Mouse (Mus musculus): Measurements from ENCODE around the gene Slc38a3. TPM values are rescaled to one million over a fixed set of nuclear protein-coding genes. Genes with fewer than 3 reads are reported as not detected.

Gene Slc38a3
- total and polyA plus RNA-seq, 2 experiments from 2014 or later, result 37.6 to 94.5 TPM

- H3K27ac ChIP-seq (ENCODE audit: low read depth, low read length), result peak overlapping the region; percentile 65
- peak overlapping the region; percentile 60 for H3K9ac ChIP-seq (replicated peaks; ENCODE audit: low read length, poor library complexity, severe bottlenecking)
- under 1% methylated on average over 30 of the region's 30 CpGs for WGBS
- ATAC-seq (ENCODE audit: low FRiP score), result no peak
- H3K4me3 ChIP-seq (ENCODE audit: low read depth, low read length), result peak overlapping the region; percentile 41
- no peaks in the 10 kb centered on the region for H3K36me3 ChIP-seq (ENCODE audit: insufficient read depth, low read length)
- TF ChIP-seq CTCF (IDR thresholded peaks at IDR 0.05), result no peak
- H3K27me3 ChIP-seq (ENCODE audit: insufficient read depth, low read length), result peaks cover 7% of the 10 kb centered on the region
- peaks cover 5% of the 10 kb centered on the region for H3K4me1 ChIP-seq (ENCODE audit: insufficient read depth, low read length)
- H3K9me3 ChIP-seq (ENCODE audit: low read length), result no peaks in the 10 kb centered on the region
- peak overlapping the region; percentile 62 for H3K4me2 ChIP-seq (ENCODE audit: low read depth, low read length, poor library complexity, severe bottlenecking)
- DNase-seq (ENCODE audit: low spot score), result no peak
These were observed 2.6 kb downstream of the Slc38a3 start for GRCm38 (mm10) chr9:107666751-107667205.

- Histone ChIP-seq H3K36me3 (ENCODE audit: insufficient read depth, low read length) (no peaks in the 10 kb centered on the region), H3K4me1 (ENCODE audit: insufficient read depth, low read length) (peaks cover 8% of the 10 kb centered on the region), H3K27me3 (ENCODE audit: insufficient read depth, low read length) (peaks cover 7% of the 10 kb centered on the region), H3K27ac (ENCODE audit: low read depth, low read length) (no peak overlapping the region), H3K9ac (replicated peaks; ENCODE audit: low read length, poor library complexity, severe bottlenecking) (no peak overlapping the region), H3K4me3 (ENCODE audit: low read depth, low read length) (peak overlapping the region; percentile 41; the same call in 1 of the 2 replicates), H3K4me2 (ENCODE audit: low read depth, low read length, poor library complexity, severe bottlenecking) (peak overlapping the region; percentile 62), H3K9me3 (ENCODE audit: low read length) (no peaks in the 10 kb centered on the region)
- DNase-seq (ENCODE audit: low spot score) (no peak), ATAC-seq (ENCODE audit: low FRiP score) (no peak)
- TF ChIP-seq CTCF (IDR thresholded peaks at IDR 0.05), result no peak
- WGBS, result 82% methylated on average over 7 of the region's 7 CpGs
These were observed 4.0 kb downstream of the Slc38a3 start for GRCm38 (mm10) chr9:107665308-107665707.

- no peaks in the 10 kb centered on the region for H3K36me3 ChIP-seq (ENCODE audit: insufficient read depth, low read length)
- peaks cover 7% of the 10 kb centered on the region for H3K27me3 ChIP-seq (ENCODE audit: insufficient read depth, low read length)
- H3K4me1 ChIP-seq (ENCODE audit: insufficient read depth, low read length), result peaks cover 8% of the 10 kb centered on the region
- H3K9ac ChIP-seq (replicated peaks; ENCODE audit: low read length, poor library complexity, severe bottlenecking), result no peak overlapping the region
- 0 out of 2 replicates have a peak overlapping the region, but pooled peaks have one; percentile 13 for H3K4me2 ChIP-seq (ENCODE audit: low read depth, low read length, poor library complexity, severe bottlenecking)
- H3K27ac ChIP-seq (ENCODE audit: low read depth, low read length), result no peak overlapping the region
- H3K9me3 ChIP-seq (ENCODE audit: low read length), result no peaks in the 10 kb centered on the region
- no peak; the same call in 1 of the 2 replicates for ATAC-seq (ENCODE audit: low FRiP score)
- peak; percentile 48 for DNase-seq (ENCODE audit: low spot score)
- no peak for TF ChIP-seq CTCF (IDR thresholded peaks at IDR 0.05)
- no peak overlapping the region for H3K4me3 ChIP-seq (ENCODE audit: low read depth, low read length)
- 49% methylated on average over 9 of the region's 9 CpGs for WGBS
These were observed 5.8 kb downstream of the Slc38a3 start for GRCm38 (mm10) chr9:107663525-107663924.

GRCm38 (mm10) chr9:107662342-107662741 is 7.0 kb downstream of the Slc38a3 start:
- H3K4me2 ChIP-seq (ENCODE audit: low read depth, low read length, poor library complexity, severe bottlenecking), result no peak overlapping the region
- TF ChIP-seq CTCF (IDR thresholded peaks at IDR 0.05), result no peak
- WGBS, result 90% methylated on average over 8 of the region's 8 CpGs
- no peaks in the 10 kb centered on the region for H3K9me3 ChIP-seq (ENCODE audit: low read length)
- no peak overlapping the region for H3K4me3 ChIP-seq (ENCODE audit: low read depth, low read length)
- ATAC-seq (ENCODE audit: low FRiP score), result no peak
- no peak for DNase-seq (ENCODE audit: low spot score)
- peaks cover 8% of the 10 kb centered on the region; the same call in 1 of the 2 replicates for H3K4me1 ChIP-seq (ENCODE audit: insufficient read depth, low read length)
- no peaks in the 10 kb centered on the region for H3K36me3 ChIP-seq (ENCODE audit: insufficient read depth, low read length)
- H3K9ac ChIP-seq (replicated peaks; ENCODE audit: low read length, poor library complexity, severe bottlenecking), result no peak overlapping the region
- H3K27me3 ChIP-seq (ENCODE audit: insufficient read depth, low read length), result peaks cover 7% of the 10 kb centered on the region; the same call in 1 of the 2 replicates
- H3K27ac ChIP-seq (ENCODE audit: low read depth, low read length), result no peak overlapping the region

GRCm38 (mm10) chr9:107660777-107661176 is 8.6 kb downstream of the Slc38a3 start:
- H3K4me3 ChIP-seq (ENCODE audit: low read depth, low read length), result no peak overlapping the region
- peak overlapping the region; percentile 9; the same call in 1 of the 2 replicates for H3K27ac ChIP-seq (ENCODE audit: low read depth, low read length)

GRCm38 (mm10) chr9:107659961-107660360 is 9.4 kb downstream of the Slc38a3 start:
- ATAC-seq (ENCODE audit: low FRiP score) (peak; percentile 22; the same call in 1 of the 2 replicates), DNase-seq (ENCODE audit: low spot score) (peak; percentile 41)
- Histone ChIP-seq H3K27ac (ENCODE audit: low read depth, low read length) (peak overlapping the region; percentile 49; the same call in 1 of the 2 replicates), H3K4me3 (ENCODE audit: low read depth, low read length) (no peak overlapping the region), H3K36me3 (ENCODE audit: insufficient read depth, low read length) (no peaks in the 10 kb centered on the region), H3K9me3 (ENCODE audit: low read length) (no peaks in the 10 kb centered on the region), H3K27me3 (ENCODE audit: insufficient read depth, low read length) (no peaks in the 10 kb centered on the region), H3K4me2 (ENCODE audit: low read depth, low read length, poor library complexity, severe bottlenecking) (no peak overlapping the region), H3K9ac (replicated peaks; ENCODE audit: low read length, poor library complexity, severe bottlenecking) (no peak overlapping the region), H3K4me1 (ENCODE audit: insufficient read depth, low read length) (peaks cover 8% of the 10 kb centered on the region; the same call in 1 of the 2 replicates)
- TF ChIP-seq CTCF (IDR thresholded peaks at IDR 0.05), result no peak
- WGBS, result 63% methylated on average over 3 of the region's 3 CpGs

More at GRCm38 (mm10) chr9:107660777-107661176, 8.6 kb downstream of the Slc38a3 start:
- Histone ChIP-seq H3K4me1 (ENCODE audit: insufficient read depth, low read length) (peaks cover 8% of the 10 kb centered on the region; the same call in 1 of the 2 replicates), H3K27me3 (ENCODE audit: insufficient read depth, low read length) (peaks cover 7% of the 10 kb centered on the region; the same call in 1 of the 2 replicates), H3K9me3 (ENCODE audit: low read length) (no peaks in the 10 kb centered on the region), H3K36me3 (ENCODE audit: insufficient read depth, low read length) (no peaks in the 10 kb centered on the region), H3K4me2 (ENCODE audit: low read depth, low read length, poor library complexity, severe bottlenecking) (no peak overlapping the region), H3K9ac (replicated peaks; ENCODE audit: low read length, poor library complexity, severe bottlenecking) (no peak overlapping the region)
- DNase-seq (ENCODE audit: low spot score) (no peak), ATAC-seq (ENCODE audit: low FRiP score) (no peak)
- WGBS, result 44% methylated on average over 3 of the region's 3 CpGs
- TF ChIP-seq CTCF (IDR thresholded peaks at IDR 0.05), result no peak

All from midbrain, postnatal 0 days (tissue).